Mouse (Mus musculus) midbrain, embryonic 15.5 days (tissue): ENCODE data around the gene BC030499. TPM values are rescaled to one million over a fixed set of nuclear protein-coding genes. Genes with fewer than 3 reads are reported as not detected.
"Not testable (repeated sequence)": the region's sequence is repeated elsewhere in the genome, so short reads cannot be mapped to it uniquely, and the experiment has no call there.

ENCODE experiments used
- ATAC-seq: fragments of 200-750 bp; cut with Nextera tagmentation; replicated peaks from 2 replicates; pipeline ENCODE4 v1.8.0; 2017; ENCODE audit warnings: moderate TSS enrichment
- H3K27ac ChIP-seq: fragments of 300-500 bp; sonication (generic); 2 replicates; pipeline ENCODE4 v1.5.1; 2015; ENCODE audit warnings: mild to moderate bottlenecking, inconsistent platforms
- H3K27me3 ChIP-seq: fragments of 300-500 bp; sonication (generic); replicated peaks from 2 replicates; pipeline ENCODE4 v1.6.1; 2015; ENCODE audit warnings: inconsistent platforms
- H3K36me3 ChIP-seq: fragments of 300-500 bp; sonication (generic); replicated peaks from 2 replicates; pipeline ENCODE4 v1.6.1; 2015; ENCODE audit warnings: inconsistent platforms
- H3K4me1 ChIP-seq: fragments of 300-500 bp; sonication (generic); 2 replicates; pipeline ENCODE4 v1.6.1; 2015; ENCODE audit warnings: inconsistent platforms
- H3K4me2 ChIP-seq: fragments of 300-500 bp; sonication (generic); 2 replicates; pipeline ENCODE4 v1.6.1; 2015; ENCODE audit warnings: inconsistent platforms, mild to moderate bottlenecking, moderate library complexity
- H3K4me3 ChIP-seq: fragments of 300-500 bp; sonication (generic); 2 replicates; pipeline ENCODE4 v1.5.1; 2015; ENCODE audit warnings: mild to moderate bottlenecking, inconsistent platforms
- H3K9ac ChIP-seq: fragments of 300-500 bp; sonication (generic); 2 replicates; pipeline ENCODE4 v1.6.1; 2015; ENCODE audit warnings: mild to moderate bottlenecking, inconsistent platforms
- H3K9me3 ChIP-seq: fragments of 300-500 bp; sonication (generic); 2 replicates; pipeline ENCODE4 v1.6.1; 2016; ENCODE audit warnings: inconsistent platforms
- WGBS: fragments of 180-500 bp; shearing (Covaris S2); methylation state at CpG from one replicate; pipeline ENCODE4 v1.1.7; 2015; ENCODE audit warnings: mixed read lengths; 5-methylcytosine and 5-hydroxymethylcytosine counted together
- polyA plus RNA-seq: library from polyadenylated mRNA; unstranded; fragments of >200 nt; fragmentation: Nextera tagmentation; extraction: Ambion mirVana; gene quantifications from 2 replicates; pipeline ENCODE4 v1.2.1, GENCODE M21; 2015

Gene BC030499
- polyA plus RNA-seq, 1 experiment from 2014 or later = 0.28 TPM

GRCm38 (mm10) chr11:78271986-78272385, 18.7 kb upstream of the BC030499 start:
- ATAC-seq = no peak
- Histone ChIP-seq H3K4me3 (no peak overlapping the region), H3K9ac (no peak overlapping the region), H3K27me3 (no peaks in the 10 kb centered on the region), H3K36me3 (peaks cover 90% of the 10 kb centered on the region), H3K4me1 (no peaks in the 10 kb centered on the region), H3K4me2 (no peak overlapping the region), H3K27ac (no peak overlapping the region), H3K9me3 (no peaks in the 10 kb centered on the region)
- WGBS = 88% methylated on average over 13 of the region's 13 CpGs

- Histone ChIP-seq H3K27me3 (no peaks in the 10 kb centered on the region), H3K27ac (no peak overlapping the region), H3K36me3 (peaks cover 92% of the 10 kb centered on the region), H3K9ac (no peak overlapping the region), H3K4me1 (no peaks in the 10 kb centered on the region), H3K9me3 (no peaks in the 10 kb centered on the region), H3K4me2 (no peak overlapping the region), H3K4me3 (no peak overlapping the region)
- ATAC-seq = no peak
- WGBS = 94% methylated on average over 1 of the region's 1 CpGs
These were observed 15.0 kb upstream of the BC030499 start for GRCm38 (mm10) chr11:78275596-78275995.

- peaks cover 94% of the 10 kb centered on the region for H3K36me3 ChIP-seq
- not testable (repeated sequence) for ATAC-seq, H3K27ac ChIP-seq, H3K4me3 ChIP-seq, H3K9me3 ChIP-seq, H3K4me1 ChIP-seq, H3K4me2 ChIP-seq, H3K27me3 ChIP-seq, H3K9ac ChIP-seq
- whole genome bisulfite sequencing = 97% methylated on average over 4 of the region's 4 CpGs
These were observed 14.5 kb upstream of the BC030499 start for GRCm38 (mm10) chr11:78276169-78276568.

- ATAC-seq = no peak
- Histone ChIP-seq H3K4me3 (no peak overlapping the region), H3K4me1 (no peaks in the 10 kb centered on the region), H3K27me3 (no peaks in the 10 kb centered on the region), H3K36me3 (peaks cover 88% of the 10 kb centered on the region), H3K4me2 (no peak overlapping the region), H3K27ac (no peak overlapping the region), H3K9me3 (no peaks in the 10 kb centered on the region), H3K9ac (no peak overlapping the region)
- WGBS = 94% methylated on average over 7 of the region's 7 CpGs
These were observed 11.8 kb upstream of the BC030499 start for GRCm38 (mm10) chr11:78278853-78279252.

GRCm38 (mm10) chr11:78279586-78279985, 11.1 kb upstream of the BC030499 start:
- H3K27ac ChIP-seq = no peak overlapping the region
- WGBS = 87% methylated on average over 4 of the region's 4 CpGs
- peaks cover 89% of the 10 kb centered on the region for H3K36me3 ChIP-seq

GRCm38 (mm10) chr11:78289146-78289763, 1.4 kb upstream of the BC030499 start:
- no peaks in the 10 kb centered on the region for H3K9me3 ChIP-seq
- no peak for ATAC-seq
- no peak overlapping the region for H3K4me2 ChIP-seq
- peaks cover 73% of the 10 kb centered on the region for H3K36me3 ChIP-seq
- WGBS = 90% methylated on average over 7 of the region's 7 CpGs
- H3K4me3 ChIP-seq = no peak overlapping the region
- no peaks in the 10 kb centered on the region for H3K4me1 ChIP-seq
- no peak overlapping the region for H3K9ac ChIP-seq
- H3K27ac ChIP-seq = no peak overlapping the region
- H3K27me3 ChIP-seq = no peaks in the 10 kb centered on the region

More at GRCm38 (mm10) chr11:78279586-78279985, 11.1 kb upstream of the BC030499 start:
- H3K4me1 ChIP-seq = no peaks in the 10 kb centered on the region
- no peaks in the 10 kb centered on the region for H3K9me3 ChIP-seq
- H3K9ac ChIP-seq = no peak overlapping the region
- no peak for ATAC-seq
- no peaks in the 10 kb centered on the region for H3K27me3 ChIP-seq
- no peak overlapping the region for H3K4me2 ChIP-seq
- no peak overlapping the region for H3K4me3 ChIP-seq

GRCm38 (mm10) chr11:78294585-78294984, 3.9 kb downstream of the BC030499 start:
- 96% methylated on average over 6 of the region's 6 CpGs for WGBS
- Histone ChIP-seq H3K4me2 (no peak overlapping the region), H3K4me1 (no peaks in the 10 kb centered on the region), H3K27me3 (no peaks in the 10 kb centered on the region), H3K36me3 (peaks cover 26% of the 10 kb centered on the region), H3K9me3 (no peaks in the 10 kb centered on the region), H3K4me3 (no peak overlapping the region), H3K27ac (no peak overlapping the region), H3K9ac (no peak overlapping the region)
- ATAC-seq = no peak

GRCm38 (mm10) chr11:78300917-78301316, 10.3 kb downstream of the BC030499 start:
- ATAC-seq = peak; percentile 54
- H3K9ac ChIP-seq = peak overlapping the region; percentile 55
- WGBS = 68% methylated on average over 7 of the region's 7 CpGs

GRCm38 (mm10) chr11:78301357-78302084, 10.9 kb downstream of the BC030499 start, which contains the start of gene Spag5:
TSS of gene Spag5 (plus strand) at chr11:78301529.
- H3K4me1 ChIP-seq = peaks cover 12% of the 10 kb centered on the region
- WGBS = under 1% methylated on average over 49 of the region's 49 CpGs
- peak; percentile 99 for ATAC-seq
- H3K27ac ChIP-seq = peak within 1 kb of the TSS; percentile 68; the same call in 1 of the 2 replicates
- no peaks in the 10 kb centered on the region for H3K27me3 ChIP-seq
- no peaks in the 10 kb centered on the region for H3K36me3 ChIP-seq
- no peaks in the 10 kb centered on the region for H3K9me3 ChIP-seq
- peak within 1 kb of the TSS; percentile 100 for H3K4me2 ChIP-seq
- peak within 1 kb of the TSS; percentile 55 for H3K9ac ChIP-seq
- peak within 1 kb of the TSS; percentile 58 for H3K4me3 ChIP-seq

More at GRCm38 (mm10) chr11:78300917-78301316, 10.3 kb downstream of the BC030499 start:
- Histone ChIP-seq H3K9me3 (no peaks in the 10 kb centered on the region), H3K4me1 (peaks cover 12% of the 10 kb centered on the region), H3K4me2 (peak overlapping the region; percentile 100), H3K27ac (peak overlapping the region; percentile 68; the same call in 1 of the 2 replicates), H3K4me3 (peak overlapping the region; percentile 58), H3K36me3 (no peaks in the 10 kb centered on the region), H3K27me3 (no peaks in the 10 kb centered on the region)

- Histone ChIP-seq H3K9ac (no peak overlapping the region), H3K4me3 (no peak overlapping the region), H3K4me1 (peaks cover 12% of the 10 kb centered on the region), H3K27me3 (no peaks in the 10 kb centered on the region), H3K9me3 (no peaks in the 10 kb centered on the region), H3K4me2 (no peak overlapping the region), H3K36me3 (no peaks in the 10 kb centered on the region), H3K27ac (no peak overlapping the region)
- no peak for ATAC-seq
- WGBS = 90% methylated on average over 4 of the region's 4 CpGs
These were observed 14.6 kb downstream of the BC030499 start for GRCm38 (mm10) chr11:78305272-78305671.

- no peaks in the 10 kb centered on the region for H3K9me3 ChIP-seq
- no peak overlapping the region for H3K4me2 ChIP-seq
- H3K27ac ChIP-seq = no peak overlapping the region
- H3K27me3 ChIP-seq = no peaks in the 10 kb centered on the region
- H3K36me3 ChIP-seq = no peaks in the 10 kb centered on the region
- H3K4me1 ChIP-seq = no peaks in the 10 kb centered on the region
- ATAC-seq = no peak
- no peak overlapping the region for H3K4me3 ChIP-seq
- no peak overlapping the region for H3K9ac ChIP-seq
- WGBS = 79% methylated on average over 8 of the region's 8 CpGs
These were observed 20.3 kb downstream of the BC030499 start for GRCm38 (mm10) chr11:78310861-78311511.

- no peak overlapping the region for H3K9ac ChIP-seq
- H3K27me3 ChIP-seq = no peaks in the 10 kb centered on the region
- no peak overlapping the region for H3K27ac ChIP-seq
- no peak overlapping the region for H3K4me3 ChIP-seq
- H3K9me3 ChIP-seq = no peaks in the 10 kb centered on the region
- 93% methylated on average over 2 of the region's 2 CpGs for WGBS
- H3K36me3 ChIP-seq = no peaks in the 10 kb centered on the region
- H3K4me2 ChIP-seq = no peak overlapping the region
- no peak for ATAC-seq
- H3K4me1 ChIP-seq = no peaks in the 10 kb centered on the region
These were observed 23.0 kb downstream of the BC030499 start for GRCm38 (mm10) chr11:78313662-78314061.
